Mouse (Mus musculus): Measurements from ENCODE around the gene Thbd. TPM values are rescaled to one million over a fixed set of nuclear protein-coding genes. Genes with fewer than 3 reads are reported as not detected.

Thbd gene
- total RNA-seq (2012; rRNA removed) (not detected in 2 replicates), total RNA-seq (2014; rRNA removed) (not detected in 2 replicates), polyA plus RNA-seq (2012; ENCODE audit: insufficient read length, low read depth) (not detected in 2 replicates)

DNA sequence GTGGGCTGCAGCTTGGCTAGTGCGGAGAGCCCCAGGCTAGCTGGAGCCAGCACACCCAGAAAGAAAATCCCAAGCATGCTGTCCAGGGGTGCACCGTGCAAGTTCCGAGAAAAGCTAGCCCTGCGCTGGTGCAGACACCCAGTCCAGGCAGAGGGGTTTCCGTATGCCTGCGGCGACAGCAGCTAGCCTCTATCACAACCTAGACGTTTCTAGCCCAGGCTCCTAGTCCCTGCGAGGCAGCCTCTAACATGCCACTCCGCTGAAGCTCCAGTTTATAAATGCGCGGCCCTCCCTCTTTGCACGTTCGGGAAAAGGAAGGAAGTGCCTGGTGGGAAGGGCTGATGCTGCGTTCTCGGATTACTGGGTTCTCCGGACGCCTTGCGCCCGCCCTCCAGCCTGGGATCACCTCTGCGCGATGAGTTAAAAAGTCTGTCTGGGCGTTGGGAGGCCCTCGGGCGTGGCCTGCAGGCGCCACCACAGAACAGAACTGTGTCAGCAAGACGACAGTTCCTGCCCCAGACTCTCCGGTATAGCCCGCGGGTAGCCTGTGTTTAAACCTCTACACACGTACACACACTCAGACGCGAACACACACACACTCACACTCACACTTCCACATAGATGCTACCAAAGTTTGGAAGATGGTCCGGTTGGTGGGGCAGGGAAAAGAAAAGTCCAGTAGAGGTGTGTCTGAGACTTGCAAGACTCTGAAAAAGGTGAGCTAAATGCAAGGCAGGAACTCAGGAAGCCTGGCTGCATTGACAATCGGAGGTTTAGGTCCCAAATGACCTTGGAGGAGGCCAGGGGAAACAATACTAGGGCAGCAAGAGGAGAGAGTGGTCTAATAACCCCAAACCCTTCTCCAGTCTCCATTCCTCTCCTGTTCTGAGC is at the start of gene Thbd:
Gene Thbd (minus strand): TSS at position 319 of the 891 bp plus-strand sequence.
- Histone ChIP-seq H3K9me3 (replicated peaks; ENCODE audit: low read length) (no peaks in the 10 kb centered on the region), H3K36me3 (replicated peaks in 1 of 2; ENCODE audit: control insufficient read depth in 1 of 2, insufficient read depth in 1 of 2, low read length in 1 of 2) (no peaks in the 10 kb centered on the region), H3K4me3 (replicated peaks in 1 of 3; ENCODE audit: low read depth in 2 of 3, low read length in 2 of 3, poor library complexity in 1 of 3) (no peak within 1 kb of the TSS), H3K27ac (ENCODE audit: insufficient read depth, low read depth) (no peak within 1 kb of the TSS), H3K4me1 (ENCODE audit: control insufficient read depth in 1 of 2, insufficient read depth in 2 of 2) (peaks cover 0 to 9% of the 10 kb centered on the region in 2 experiments; a peak in 2 of 4 replicates), H3K9ac (ENCODE audit: insufficient read depth, low read depth) (no peak within 1 kb of the TSS), H3K79me2 (replicated peaks; ENCODE audit: control insufficient read depth, extremely low read depth, insufficient read depth, poor library complexity, severe bottlenecking) (no peaks in the 10 kb centered on the region), H3K27me3 (replicated peaks) (no peaks in the 10 kb centered on the region), H3K4me2 (ENCODE audit: insufficient read depth, low read depth, poor library complexity, severe bottlenecking) (no peak within 1 kb of the TSS)
- TF ChIP-seq MAZ (IDR thresholded peaks at IDR 0.05; ENCODE audit: low read depth, low read length) = no peak
- no peak for TF ChIP-seq USF1 (IDR thresholded peaks at IDR 0.05; ENCODE audit: low read depth, low read length)
- no peak for TF ChIP-seq ETS1 (conservative IDR thresholded peaks at IDR 0.05; ENCODE audit: low read depth, low read length)
- TF ChIP-seq CTCF (conservative IDR thresholded peaks at IDR 0.05 in 1 of 2, IDR thresholded peaks at IDR 0.05 in 1 of 2; ENCODE audit: low read depth in 2 of 2, low read length in 2 of 2) = no peak
- TF ChIP-seq NRF1 (IDR thresholded peaks at IDR 0.05; ENCODE audit: low read depth, low read length) = no peak
- TF ChIP-seq JUN (IDR thresholded peaks at IDR 0.05; ENCODE audit: insufficient read depth, low read depth, low read length) = no peak
- TF ChIP-seq TCF12 (IDR thresholded peaks at IDR 0.05; ENCODE audit: low read depth, low read length) = no peak
- dilution Hi-C loops (cut with MboI; ENCODE audit: extremely low pct_ligation_motif_present, extremely low pct_unique_long_range_greater_than_20kb, low sequenced_read_pairs) = no loop called here
- in situ Hi-C loops (cut with MboI; ENCODE audit: low pct_ligation_motif_present, low pct_unique_long_range_greater_than_20kb, low sequenced_read_pairs) = no loop called here
- no peak for DNase-seq (ENCODE audit: extremely low read depth)

GRCm38 (mm10) chr2:148455341-148455740 is 47.4 kb upstream of the Thbd start:
- Histone ChIP-seq H3K27me3 (replicated peaks) (no peaks in the 10 kb centered on the region), H3K9ac (ENCODE audit: insufficient read depth, low read depth) (no peak overlapping the region), H3K27ac (ENCODE audit: insufficient read depth, low read depth) (no peak overlapping the region), H3K36me3 (replicated peaks in 1 of 2; ENCODE audit: control insufficient read depth in 1 of 2, insufficient read depth in 1 of 2, low read length in 1 of 2) (no peaks in the 10 kb centered on the region), H3K4me1 (ENCODE audit: control insufficient read depth in 1 of 2, insufficient read depth in 2 of 2) (peaks cover 0 to 33% of the 10 kb centered on the region in 2 experiments; a peak in 2 of 4 replicates), H3K4me2 (ENCODE audit: insufficient read depth, low read depth, poor library complexity, severe bottlenecking) (no peak overlapping the region), H3K9me3 (replicated peaks; ENCODE audit: low read length) (no peaks in the 10 kb centered on the region), H3K4me3 (replicated peaks in 1 of 3; ENCODE audit: low read depth in 2 of 3, low read length in 2 of 3, poor library complexity in 1 of 3) (no peak overlapping the region), H3K79me2 (replicated peaks; ENCODE audit: control insufficient read depth, extremely low read depth, insufficient read depth, poor library complexity, severe bottlenecking) (no peaks in the 10 kb centered on the region)
- TF ChIP-seq POLR2AphosphoS2 (IDR thresholded peaks at IDR 0.05; ENCODE audit: low read depth, low read length) (no peak), ZMIZ1 (IDR thresholded peaks at IDR 0.05; ENCODE audit: low read depth, low read length) (no peak), MEF2A (IDR thresholded peaks at IDR 0.05; ENCODE audit: borderline replicate concordance, low read depth, low read length) (no peak), ZNF384 (IDR thresholded peaks at IDR 0.05; ENCODE audit: low read depth, low read length) (no peak), SMC3 (IDR thresholded peaks at IDR 0.05; ENCODE audit: low read depth, low read length) (no peak), HCFC1 (IDR thresholded peaks at IDR 0.05; ENCODE audit: low read depth, low read length) (no peak), RAD21 (IDR thresholded peaks at IDR 0.05; ENCODE audit: low read depth, low read length) (no peak), POLR2A (IDR thresholded peaks at IDR 0.05; ENCODE audit: low read depth, low read length) (no peak), JUN (IDR thresholded peaks at IDR 0.05; ENCODE audit: insufficient read depth, low read depth, low read length) (no peak)
- dilution Hi-C loops (cut with MboI; ENCODE audit: extremely low pct_ligation_motif_present, extremely low pct_unique_long_range_greater_than_20kb, low sequenced_read_pairs) (no loop called here), in situ Hi-C loops (cut with MboI; ENCODE audit: low pct_ligation_motif_present, low pct_unique_long_range_greater_than_20kb, low sequenced_read_pairs) (no loop called here)
- no peak for DNase-seq (ENCODE audit: extremely low read depth)

Data from CH12.LX (cell line).